Mouse (Mus musculus) layer of hippocampus, postnatal 10 days (tissue): Measurements from ENCODE around the gene Wnt4. TPM values are rescaled to one million over a fixed set of nuclear protein-coding genes. Genes with fewer than 3 reads are reported as not detected.
A peak's percentile ranks its signal among the peaks of the same experiment; 100 is the strongest.

Source experiments
- DNase-seq, 2 experiments: peaks; one replicate each; pipeline ENCODE4 v3.0.0; 2021; ENCODE audit warnings: low spot score in 2 of 2
- long read RNA-seq: library from polyadenylated mRNA; stranded (forward); transcript quantifications from one replicate; pipeline ENCODE4 v2.0.0, GENCODE M21; 2023
- total RNA-seq, 2 experiments: library from RNA; stranded (reverse); gene quantifications; 2 replicates each; pipeline ENCODE4 v1.2.3; 2021

Wnt4 gene
- 10 to 100 TPM; 10.4 to 11.4 TPM for total RNA-seq
- long read RNA-seq, full-length matches to known transcripts: 19 of 28 reads
- long read RNA-seq, partial matches to known transcripts: 2 of 28 reads
- long read RNA-seq, other reads (novel, unspliced or antisense): 7 of 28 reads

DNA sequence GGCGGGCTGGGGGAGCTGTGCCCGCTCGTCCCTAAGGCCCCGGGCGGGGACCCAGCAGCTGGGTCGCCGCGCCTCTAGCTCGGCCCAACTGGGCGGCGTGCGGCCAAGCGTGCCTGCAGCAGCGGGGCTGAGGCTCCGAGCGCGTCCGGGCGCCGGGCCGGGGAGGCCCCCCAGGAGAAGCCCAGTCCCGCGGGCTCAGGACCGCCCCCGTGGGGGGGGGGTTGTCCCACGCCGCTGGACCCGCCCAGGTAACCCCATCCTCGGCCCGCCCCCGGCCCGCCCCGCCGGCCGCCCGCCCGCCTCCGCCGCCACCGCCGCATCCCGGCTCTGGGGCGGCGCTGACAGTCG is at the start of gene Wnt4:
Wnt4 (plus strand) TSS at position 324 of the 348 bp plus-strand sequence.
- peak; percentile 48 to 70 for DNase-seq

- no peak for DNase-seq
These were observed 48.6 kb upstream of the Wnt4 start for GRCm38 (mm10) chr4:137228566-137229115.

DNA sequence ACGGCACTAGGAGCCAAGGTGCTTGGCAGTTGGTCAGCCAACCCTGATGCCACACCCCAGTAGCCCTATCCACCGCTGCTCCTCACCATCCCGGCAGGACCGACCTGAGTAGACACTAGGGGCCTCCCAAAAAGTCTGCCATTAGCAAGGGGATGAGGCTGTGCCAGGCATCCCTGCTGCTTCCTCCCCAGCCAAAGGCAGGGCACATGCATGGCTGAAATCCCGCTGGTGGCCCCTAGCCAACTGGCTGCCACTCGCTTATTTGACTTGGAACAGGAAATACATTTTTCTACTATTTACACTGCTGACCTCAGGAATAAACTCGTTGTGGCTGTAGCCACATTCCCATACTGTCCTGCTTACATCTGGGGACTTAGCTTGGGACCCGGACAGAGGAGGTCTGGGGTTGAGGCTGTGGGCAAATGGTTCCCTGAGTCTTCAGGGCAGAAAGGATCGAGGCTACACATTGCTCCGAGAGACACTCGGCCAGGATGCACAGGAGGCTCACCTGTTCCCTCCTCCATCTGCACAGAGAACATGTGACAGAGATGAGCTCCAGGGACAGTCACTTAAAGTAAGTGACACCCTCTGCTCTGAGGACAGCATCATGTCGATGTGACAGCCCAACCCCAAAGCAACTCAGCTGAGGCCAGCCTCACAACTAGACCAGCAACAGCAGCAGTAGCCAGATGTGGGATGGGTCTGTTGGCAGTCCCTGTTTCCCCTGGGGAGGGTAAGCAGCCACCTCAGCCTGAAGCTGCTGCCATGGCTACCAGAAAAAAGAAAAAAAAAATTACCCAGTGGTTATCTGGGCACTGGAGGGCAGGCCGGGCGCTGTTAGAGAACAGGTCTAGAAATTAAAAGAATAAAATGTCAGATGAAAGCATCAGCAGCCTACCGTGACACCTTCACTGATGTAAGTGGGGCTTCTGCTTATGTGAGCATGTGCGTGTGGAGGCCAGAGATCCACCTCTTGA is 45.5 kb upstream of the Wnt4 start:
- peak; percentile 64 to 71 for DNase-seq

GRCm38 (mm10) chr4:137233632-137234031 is 43.7 kb upstream of the Wnt4 start:
- DNase-seq: no peak

DNA sequence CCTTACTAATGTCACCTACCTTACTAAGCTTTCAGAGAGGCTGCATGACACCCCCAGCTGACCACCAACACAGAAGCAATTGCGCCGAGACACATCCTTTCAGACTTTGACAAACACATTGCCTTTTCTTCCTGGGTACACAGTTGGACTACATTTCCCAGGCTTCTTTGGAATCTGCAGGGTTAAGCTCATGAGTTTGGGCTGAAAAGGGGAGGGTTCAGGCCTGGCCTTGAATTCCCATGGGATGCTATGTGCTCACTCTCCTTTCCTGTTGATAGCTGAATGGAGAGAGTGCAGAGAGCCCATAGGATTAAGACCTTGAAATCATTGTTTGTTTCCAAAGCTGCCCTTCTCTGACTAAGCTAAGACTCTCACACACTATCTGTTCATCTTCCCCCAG is 42.8 kb upstream of the Wnt4 start:
- DNase-seq: no peak

- no peak for DNase-seq
These were observed 41.9 kb upstream of the Wnt4 start for GRCm38 (mm10) chr4:137235368-137235767.

- no peak for DNase-seq
These were observed 32.4 kb upstream of the Wnt4 start for GRCm38 (mm10) chr4:137244883-137245282.

DNA sequence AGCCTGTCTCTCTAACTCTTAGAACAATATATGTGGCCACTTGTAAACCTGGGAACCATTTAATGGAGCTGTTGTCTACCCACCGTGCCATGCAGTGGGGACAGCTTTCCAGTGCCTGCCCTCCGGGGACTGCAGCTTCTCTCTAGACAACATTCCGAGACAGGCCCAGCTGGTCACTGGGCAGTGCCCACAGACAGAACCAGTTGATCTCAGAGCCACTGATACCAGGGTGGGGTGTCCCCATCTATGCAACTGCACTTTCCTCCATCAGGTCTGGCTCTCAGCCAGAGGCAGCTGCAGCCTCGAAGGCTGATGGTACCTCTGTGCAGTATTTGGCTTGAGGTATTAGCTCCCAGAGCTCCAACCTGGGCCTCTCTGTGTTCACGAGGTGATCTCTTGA is 27.0 kb upstream of the Wnt4 start:
- DNase-seq: no peak

- no peak for DNase-seq
These were observed 26.4 kb upstream of the Wnt4 start for GRCm38 (mm10) chr4:137250849-137251248.

GRCm38 (mm10) chr4:137253601-137254000 is 23.7 kb upstream of the Wnt4 start:
- DNase-seq: no peak

- no peak for DNase-seq
These were observed 22.9 kb upstream of the Wnt4 start for GRCm38 (mm10) chr4:137254206-137254976.

GRCm38 (mm10) chr4:137255568-137255967 is 21.7 kb upstream of the Wnt4 start:
- no peak for DNase-seq

DNA sequence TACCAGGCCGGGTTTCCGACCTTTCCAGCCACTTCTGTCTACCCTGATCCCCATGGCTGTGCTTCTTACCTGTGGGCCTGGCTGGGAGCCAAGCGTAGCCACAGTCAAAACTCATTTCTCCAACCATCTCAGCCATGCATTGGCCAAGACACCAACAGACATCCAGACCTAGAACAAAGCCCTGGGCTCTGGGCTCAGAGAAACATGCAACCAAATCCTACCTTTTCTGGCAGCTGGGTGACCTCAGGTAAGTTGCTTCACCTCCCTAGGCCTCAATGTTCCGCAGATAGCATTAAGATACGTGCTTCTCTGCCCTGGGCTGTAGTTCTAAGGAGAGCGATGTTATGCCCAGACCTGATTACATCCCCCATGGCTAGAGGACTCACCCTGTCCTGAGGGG is 15.5 kb upstream of the Wnt4 start:
- no peak for DNase-seq

GRCm38 (mm10) chr4:137264066-137264465 is 13.2 kb upstream of the Wnt4 start:
- DNase-seq: no peak

GRCm38 (mm10) chr4:137265116-137265515 is 12.2 kb upstream of the Wnt4 start:
- no peak for DNase-seq

- DNase-seq: no peak
These were observed 8.7 kb upstream of the Wnt4 start for GRCm38 (mm10) chr4:137268541-137268940.

GRCm38 (mm10) chr4:137271856-137272255 is 5.4 kb upstream of the Wnt4 start:
- DNase-seq: no peak

- no peak for DNase-seq
These were observed 3.0 kb upstream of the Wnt4 start for GRCm38 (mm10) chr4:137274304-137274703.

DNA sequence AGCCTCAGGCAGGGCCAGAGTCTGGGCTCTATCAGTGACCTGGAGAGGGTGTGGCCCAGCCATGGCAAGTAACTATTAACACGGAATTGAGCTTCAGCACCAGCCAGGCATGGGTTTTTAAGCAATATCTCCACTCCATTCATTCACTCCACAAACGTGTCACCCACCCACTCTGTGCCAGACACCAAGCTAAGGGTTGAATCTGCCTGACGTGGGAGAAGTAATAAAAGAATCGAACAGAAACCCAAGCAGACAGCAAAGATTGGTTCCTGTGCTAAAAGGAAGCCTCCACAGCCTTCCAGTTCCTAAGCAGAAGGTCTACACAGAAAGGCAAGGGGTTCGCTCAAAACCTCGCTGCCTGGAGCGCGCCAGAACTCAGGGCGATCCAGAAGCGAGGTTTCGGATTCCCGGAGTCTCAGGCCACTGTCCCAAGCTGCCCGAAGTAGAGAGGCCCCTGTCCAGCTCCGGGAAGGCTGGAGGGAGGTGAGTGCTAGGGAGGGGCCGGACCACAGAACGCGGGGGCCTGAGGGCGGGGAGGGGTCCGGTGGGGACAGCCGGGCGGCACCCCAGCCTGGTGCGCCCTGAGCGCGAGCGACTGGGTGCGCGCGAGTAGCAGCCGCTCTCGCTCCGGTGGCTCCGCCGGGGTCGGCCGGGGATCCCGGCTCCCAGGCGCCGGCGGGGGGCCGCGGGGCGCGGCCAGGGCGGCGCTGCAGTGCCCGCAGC is 685 bp upstream of the Wnt4 start:
- DNase-seq: no peak

DNA sequence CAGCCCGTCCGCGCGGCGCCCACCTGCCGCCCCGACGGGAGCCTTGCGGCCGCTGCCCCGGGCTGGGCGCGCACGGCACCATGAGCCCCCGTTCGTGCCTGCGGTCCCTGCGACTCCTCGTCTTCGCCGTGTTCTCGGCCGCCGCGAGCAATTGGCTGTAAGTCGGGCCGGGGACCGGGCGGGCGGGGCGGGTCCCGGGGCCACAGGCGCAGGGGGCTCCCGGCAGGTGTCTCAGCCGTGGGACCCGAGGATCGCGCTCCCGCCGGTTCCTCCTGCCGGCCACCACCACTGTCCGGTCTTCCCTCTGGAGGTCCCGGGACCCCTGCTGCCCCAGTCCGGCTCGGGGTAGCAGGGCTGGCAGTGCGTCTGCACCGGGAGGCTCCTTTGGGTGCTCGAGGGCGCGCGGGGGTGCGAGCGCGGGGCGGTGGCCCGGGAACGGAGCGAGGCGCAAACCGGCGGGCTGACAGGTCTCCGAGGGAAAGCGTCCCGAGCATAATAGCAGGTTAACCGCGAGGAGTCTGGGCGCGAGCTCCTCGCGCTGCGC is 383 bp downstream of the Wnt4 start:
- no peak for DNase-seq
